Mouse (Mus musculus) liver, embryonic 16.5 days (tissue): ENCODE data around the gene Carmil3. TPM values are rescaled to one million over a fixed set of nuclear protein-coding genes. Genes with fewer than 3 reads are reported as not detected.

ENCODE experiments used
- ATAC-seq: fragments of 200-750 bp; cut with Nextera tagmentation; 2 replicates; pipeline ENCODE4 v1.8.0; 2017; ENCODE audit warnings: low read depth, mild to moderate bottlenecking, moderate number of reproducible peaks, moderate library complexity
- H3K27ac ChIP-seq: fragments of 300-500 bp; sonication (generic); 2 replicates; pipeline ENCODE4 v1.5.1; 2014; ENCODE audit warnings: mild to moderate bottlenecking, low read length
- H3K27me3 ChIP-seq: fragments of 300-500 bp; sonication (generic); 2 replicates; pipeline ENCODE4 v1.6.1; 2014; ENCODE audit warnings: low read depth, low read length, mixed read lengths; ENCODE audit not compliant: control insufficient read depth, insufficient read depth
- H3K36me3 ChIP-seq: fragments of 300-500 bp; sonication (generic); 2 replicates; pipeline ENCODE4 v1.6.1; 2014; ENCODE audit warnings: mild to moderate bottlenecking; ENCODE audit not compliant: control insufficient read depth, insufficient read depth
- H3K4me1 ChIP-seq: fragments of 300-500 bp; sonication (generic); 2 replicates; pipeline ENCODE4 v1.6.1; 2014; ENCODE audit warnings: low read depth, low read length, mixed read lengths; ENCODE audit not compliant: control insufficient read depth
- H3K4me2 ChIP-seq: fragments of 300-500 bp; sonication (generic); 2 replicates; pipeline ENCODE4 v1.6.1; 2014; ENCODE audit warnings: low read depth, low read length, mixed read lengths
- H3K4me3 ChIP-seq: fragments of 300-500 bp; sonication (generic); 2 replicates; pipeline ENCODE4 v1.5.1; 2014; ENCODE audit warnings: low read depth, mild to moderate bottlenecking, low read length
- H3K9ac ChIP-seq: fragments of 300-500 bp; sonication (generic); 2 replicates; pipeline ENCODE4 v1.6.1; 2014; ENCODE audit warnings: low read depth, low read length
- H3K9me3 ChIP-seq: fragments of 300-500 bp; sonication (generic); replicated peaks from 2 replicates; pipeline ENCODE4 v1.6.1; 2016; ENCODE audit warnings: low read length; ENCODE audit not compliant: control insufficient read depth
- WGBS: fragments of 180-500 bp; shearing (Covaris S2); extraction: QIAGEN DNeasy Blood & Tissue Kit; methylation state at CpG from one replicate; pipeline ENCODE4 v1.1.7; 2014; ENCODE audit not compliant: insufficient replicate concordance; 5-methylcytosine and 5-hydroxymethylcytosine counted together
- polyA plus RNA-seq: library from polyadenylated mRNA; unstranded; fragments of >200 nt; fragmentation: Nextera tagmentation; extraction: Ambion mirVana; gene quantifications from 2 replicates; pipeline ENCODE4 v1.2.1, GENCODE M21; 2015

The Carmil3 gene
- 0.28 and 0.46 TPM in 2 replicates for polyA plus RNA-seq

GRCm38 (mm10) chr14:55490361-55491201 lies at the start of gene Carmil3:
TSS of gene Carmil3 (plus strand) at chr14:55490651.
- Histone ChIP-seq H3K4me3 (peak within 1 kb of the TSS; percentile 73), H3K9ac (peak within 1 kb of the TSS; percentile 61), H3K4me2 (peak within 1 kb of the TSS; percentile 100), H3K27me3 (peaks cover 15% of the 10 kb centered on the region), H3K36me3 (peaks cover 5% of the 10 kb centered on the region), H3K9me3 (no peaks in the 10 kb centered on the region), H3K27ac (peak within 1 kb of the TSS; percentile 12; the same call in 1 of the 2 replicates), H3K4me1 (peaks cover 22% of the 10 kb centered on the region)
- peak; percentile 72 for ATAC-seq
- under 1% methylated on average over 54 of the region's 68 CpGs for WGBS

- no peak overlapping the region for H3K9ac ChIP-seq
- H3K9me3 ChIP-seq = no peaks in the 10 kb centered on the region
- H3K4me1 ChIP-seq = no peaks in the 10 kb centered on the region
- H3K4me2 ChIP-seq = no peak overlapping the region
- no peak overlapping the region for H3K4me3 ChIP-seq
- no peaks in the 10 kb centered on the region; the same call in 1 of the 2 replicates for H3K27me3 ChIP-seq
- H3K27ac ChIP-seq = no peak overlapping the region
- 73% methylated on average over 2 of the region's 2 CpGs for WGBS
- no peak for ATAC-seq
- H3K36me3 ChIP-seq = no peaks in the 10 kb centered on the region
These were observed 32.8 kb upstream of the Carmil3 start for GRCm38 (mm10) chr14:55457693-55458092.

- WGBS = 8% methylated on average over 10 of the region's 10 CpGs
- no peaks in the 10 kb centered on the region; the same call in 1 of the 2 replicates for H3K27me3 ChIP-seq
- H3K9me3 ChIP-seq = no peaks in the 10 kb centered on the region
- no peak overlapping the region for H3K9ac ChIP-seq
- H3K4me2 ChIP-seq = no peak overlapping the region
- H3K27ac ChIP-seq = no peak overlapping the region
- no peak overlapping the region for H3K4me3 ChIP-seq
- no peaks in the 10 kb centered on the region for H3K36me3 ChIP-seq
- no peaks in the 10 kb centered on the region for H3K4me1 ChIP-seq
- ATAC-seq = peak; percentile 50; the same call in 1 of the 2 replicates
These were observed 32.2 kb upstream of the Carmil3 start for GRCm38 (mm10) chr14:55458273-55458672.

GRCm38 (mm10) chr14:55458761-55459160 lies 31.7 kb upstream of the Carmil3 start:
- H3K36me3 ChIP-seq = no peaks in the 10 kb centered on the region
- no peaks in the 10 kb centered on the region for H3K9me3 ChIP-seq
- H3K27ac ChIP-seq = no peak overlapping the region
- H3K9ac ChIP-seq = no peak overlapping the region
- WGBS = 70% methylated on average over 3 of the region's 3 CpGs
- no peak overlapping the region for H3K4me2 ChIP-seq
- H3K4me3 ChIP-seq = no peak overlapping the region
- no peak for ATAC-seq
- H3K27me3 ChIP-seq = no peaks in the 10 kb centered on the region; the same call in 1 of the 2 replicates
- H3K4me1 ChIP-seq = no peaks in the 10 kb centered on the region

- Histone ChIP-seq H3K4me2 (no peak overlapping the region), H3K36me3 (no peaks in the 10 kb centered on the region), H3K9ac (no peak overlapping the region), H3K27me3 (no peaks in the 10 kb centered on the region; the same call in 1 of the 2 replicates), H3K4me3 (no peak overlapping the region), H3K4me1 (no peaks in the 10 kb centered on the region), H3K9me3 (no peaks in the 10 kb centered on the region), H3K27ac (no peak overlapping the region)
- 64% methylated on average over 4 of the region's 4 CpGs for WGBS
- no peak for ATAC-seq
These were observed 30.7 kb upstream of the Carmil3 start for GRCm38 (mm10) chr14:55459796-55460195.

GRCm38 (mm10) chr14:55460297-55460696 lies 30.2 kb upstream of the Carmil3 start:
- WGBS = 55% methylated on average over 10 of the region's 10 CpGs
- no peaks in the 10 kb centered on the region for H3K36me3 ChIP-seq
- H3K27ac ChIP-seq = no peak overlapping the region
- no peak overlapping the region for H3K4me2 ChIP-seq
- no peak for ATAC-seq
- no peak overlapping the region for H3K4me3 ChIP-seq
- no peaks in the 10 kb centered on the region for H3K4me1 ChIP-seq
- H3K27me3 ChIP-seq = no peaks in the 10 kb centered on the region; the same call in 1 of the 2 replicates
- H3K9me3 ChIP-seq = no peaks in the 10 kb centered on the region
- no peak overlapping the region for H3K9ac ChIP-seq

GRCm38 (mm10) chr14:55461757-55462156 lies 28.7 kb upstream of the Carmil3 start:
- no peak for ATAC-seq
- H3K27ac ChIP-seq = no peak overlapping the region
- WGBS = 36% methylated on average over 4 of the region's 4 CpGs

GRCm38 (mm10) chr14:55466481-55466880 lies 24.0 kb upstream of the Carmil3 start:
- ATAC-seq = no peak
- 55% methylated on average over 4 of the region's 4 CpGs for WGBS
- no peak overlapping the region for H3K27ac ChIP-seq
- no peak overlapping the region for H3K9ac ChIP-seq
- no peak overlapping the region for H3K4me3 ChIP-seq
- H3K4me2 ChIP-seq = no peak overlapping the region
- H3K27me3 ChIP-seq = no peaks in the 10 kb centered on the region
- H3K9me3 ChIP-seq = no peaks in the 10 kb centered on the region
- H3K4me1 ChIP-seq = peaks cover 8% of the 10 kb centered on the region; the same call in 1 of the 2 replicates
- no peaks in the 10 kb centered on the region for H3K36me3 ChIP-seq

More at GRCm38 (mm10) chr14:55461757-55462156, 28.7 kb upstream of the Carmil3 start:
- H3K4me2 ChIP-seq = no peak overlapping the region
- H3K36me3 ChIP-seq = no peaks in the 10 kb centered on the region
- H3K9me3 ChIP-seq = no peaks in the 10 kb centered on the region
- no peaks in the 10 kb centered on the region for H3K4me1 ChIP-seq
- no peaks in the 10 kb centered on the region; the same call in 1 of the 2 replicates for H3K27me3 ChIP-seq
- no peak overlapping the region for H3K9ac ChIP-seq
- no peak overlapping the region for H3K4me3 ChIP-seq

GRCm38 (mm10) chr14:55467108-55467507 lies 23.3 kb upstream of the Carmil3 start:
- H3K9me3 ChIP-seq = no peaks in the 10 kb centered on the region
- H3K27me3 ChIP-seq = no peaks in the 10 kb centered on the region
- no peak overlapping the region for H3K9ac ChIP-seq
- H3K4me3 ChIP-seq = no peak overlapping the region
- H3K4me2 ChIP-seq = no peak overlapping the region
- H3K36me3 ChIP-seq = no peaks in the 10 kb centered on the region
- no peak for ATAC-seq
- peaks cover 8% of the 10 kb centered on the region; the same call in 1 of the 2 replicates for H3K4me1 ChIP-seq
- 65% methylated on average over 7 of the region's 7 CpGs for WGBS
- no peak overlapping the region for H3K27ac ChIP-seq
